Mouse (Mus musculus) small intestine, adult 2 months (tissue): ENCODE measurements around the gene 1190002N15Rik.

Source experiments
- CTCF ChIP-seq: fragments of 200-500 bp; IDR thresholded peaks from 2 replicates; pipeline ENCODE4 v1.5.1; 2012; ENCODE audit warnings: low read depth, mild to moderate bottlenecking, control low read depth, inconsistent platforms, low read length, moderate library complexity, mixed read lengths; ENCODE audit not compliant: insufficient replicate concordance, insufficient read length; ENCODE audit errors: extremely low read depth
- POLR2A ChIP-seq: fragments of 200-500 bp; IDR thresholded peaks from 2 replicates; pipeline ENCODE4 v1.6.1; 2012; ENCODE audit warnings: low read depth, mild to moderate bottlenecking, control low read depth, inconsistent platforms, low read length, moderate library complexity

DNA sequence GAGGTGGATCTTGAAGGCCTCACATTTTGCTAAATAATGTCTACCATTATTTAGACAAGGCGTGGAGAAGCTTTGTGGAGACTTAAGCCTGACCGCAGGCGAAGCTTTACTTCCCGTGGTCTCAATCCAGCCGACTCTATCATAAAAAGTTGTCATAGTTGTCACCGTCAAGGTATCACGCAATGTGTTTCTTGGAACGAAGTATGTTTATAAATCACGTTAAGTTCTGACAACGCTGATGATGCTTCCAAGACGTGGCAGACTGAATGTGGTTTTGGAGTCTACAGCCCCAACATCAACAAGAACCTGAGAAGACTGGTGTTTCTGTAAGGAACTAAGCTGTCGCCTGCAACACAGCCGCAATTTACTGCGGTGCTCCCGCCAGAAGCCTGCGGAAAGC lies 56.8 kb downstream of the 1190002N15Rik start:
- no peak for TF ChIP-seq CTCF
- TF ChIP-seq POLR2A, result no peak
